14 mouse cellular contexts compared by ENCODE assay signal in genomic region chr12:71566371-71566770, GRCm38 (mm10).
"Had no signal": no experiment of that assay in that cellular context is flagged by ENCODE, and none has a peak within 500 bp of the region (broad histone marks: within the 10 kb centered on the region; RNA-seq: fewer than 3 reads in every experiment).

No protein-coding gene starts in this region.

- ATAC-seq: midbrain, embryonic 13.5 days; midbrain, embryonic 15.5 days had no signal

- H3K36me3 ChIP-seq: liver, embryonic 15.5 days; midbrain, embryonic 10.5 days; midbrain, embryonic 13.5 days; midbrain, embryonic 15.5 days; neural tube, embryonic 12.5 days; stomach, embryonic 15.5 days had no signal

- H3K4me3 ChIP-seq: liver, embryonic 15.5 days; midbrain, embryonic 10.5 days; midbrain, embryonic 13.5 days; midbrain, embryonic 15.5 days; neural tube, embryonic 12.5 days; stomach, embryonic 15.5 days had no signal

- H3K27me3 ChIP-seq: liver, embryonic 15.5 days; midbrain, embryonic 15.5 days; neural tube, embryonic 12.5 days; stomach, embryonic 15.5 days had no signal

- H3K27ac ChIP-seq: liver, embryonic 15.5 days; midbrain, embryonic 10.5 days; midbrain, embryonic 13.5 days; midbrain, embryonic 15.5 days; neural tube, embryonic 12.5 days; stomach, embryonic 15.5 days had no signal

- H3K4me1 ChIP-seq: liver, embryonic 15.5 days; stomach, embryonic 15.5 days had no signal

- H3K9ac ChIP-seq: liver, embryonic 15.5 days; lung, embryonic 14.5 days; midbrain, embryonic 13.5 days; midbrain, embryonic 15.5 days; neural tube, embryonic 12.5 days; stomach, embryonic 15.5 days had no signal

- H3K4me2 ChIP-seq: liver, embryonic 15.5 days; lung, embryonic 14.5 days; midbrain, embryonic 13.5 days; midbrain, embryonic 15.5 days; neural tube, embryonic 12.5 days; stomach, embryonic 15.5 days had no signal

- H3K9me3 ChIP-seq: liver, embryonic 15.5 days; midbrain, embryonic 10.5 days; midbrain, embryonic 13.5 days; midbrain, embryonic 15.5 days; neural tube, embryonic 12.5 days; stomach, embryonic 15.5 days had no signal

- DNase-seq: lung, adult 18-20 months; lung, embryonic 14.5 days; lung, postnatal 10 days; lung, postnatal 4 days; right cerebral cortex, postnatal 14 days; thymus, adult 18-20 months; thymus, postnatal 14 days; thymus, postnatal 36 days had no signal
